Mouse (Mus musculus): ENCODE results near the gene Mmp17. TPM values are rescaled to one million over a fixed set of nuclear protein-coding genes. Genes with fewer than 3 reads are reported as not detected.
"Not testable (repeated sequence)": the region's sequence is repeated elsewhere in the genome, so short reads cannot be mapped to it uniquely, and the experiment has no call there.

Gene Mmp17
- polyA plus RNA-seq, 2 experiments from 2014 or later: 0.75 TPM; not detected in 1

DNA sequence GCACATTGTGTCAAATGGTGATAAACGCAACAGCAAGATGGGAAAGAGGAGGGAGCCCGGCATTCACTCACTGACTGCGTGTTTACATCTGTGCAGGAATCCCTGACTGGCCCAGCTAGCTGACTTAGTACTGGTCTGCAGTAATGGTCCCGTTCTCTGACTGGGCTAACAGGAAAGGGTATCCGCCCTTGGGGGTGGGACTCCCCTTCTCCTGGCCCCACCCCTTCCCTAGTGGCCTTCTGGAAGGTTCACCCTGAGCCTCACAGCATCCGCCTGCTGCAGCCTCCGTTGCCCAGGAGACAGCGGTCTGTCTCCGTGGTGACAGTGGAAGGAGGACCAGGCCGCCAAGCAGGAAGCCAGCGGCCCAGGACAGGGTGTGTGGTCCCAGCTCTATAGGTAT, 6.9 kb downstream of the Mmp17 start:
- ATAC-seq: no peak

DNA sequence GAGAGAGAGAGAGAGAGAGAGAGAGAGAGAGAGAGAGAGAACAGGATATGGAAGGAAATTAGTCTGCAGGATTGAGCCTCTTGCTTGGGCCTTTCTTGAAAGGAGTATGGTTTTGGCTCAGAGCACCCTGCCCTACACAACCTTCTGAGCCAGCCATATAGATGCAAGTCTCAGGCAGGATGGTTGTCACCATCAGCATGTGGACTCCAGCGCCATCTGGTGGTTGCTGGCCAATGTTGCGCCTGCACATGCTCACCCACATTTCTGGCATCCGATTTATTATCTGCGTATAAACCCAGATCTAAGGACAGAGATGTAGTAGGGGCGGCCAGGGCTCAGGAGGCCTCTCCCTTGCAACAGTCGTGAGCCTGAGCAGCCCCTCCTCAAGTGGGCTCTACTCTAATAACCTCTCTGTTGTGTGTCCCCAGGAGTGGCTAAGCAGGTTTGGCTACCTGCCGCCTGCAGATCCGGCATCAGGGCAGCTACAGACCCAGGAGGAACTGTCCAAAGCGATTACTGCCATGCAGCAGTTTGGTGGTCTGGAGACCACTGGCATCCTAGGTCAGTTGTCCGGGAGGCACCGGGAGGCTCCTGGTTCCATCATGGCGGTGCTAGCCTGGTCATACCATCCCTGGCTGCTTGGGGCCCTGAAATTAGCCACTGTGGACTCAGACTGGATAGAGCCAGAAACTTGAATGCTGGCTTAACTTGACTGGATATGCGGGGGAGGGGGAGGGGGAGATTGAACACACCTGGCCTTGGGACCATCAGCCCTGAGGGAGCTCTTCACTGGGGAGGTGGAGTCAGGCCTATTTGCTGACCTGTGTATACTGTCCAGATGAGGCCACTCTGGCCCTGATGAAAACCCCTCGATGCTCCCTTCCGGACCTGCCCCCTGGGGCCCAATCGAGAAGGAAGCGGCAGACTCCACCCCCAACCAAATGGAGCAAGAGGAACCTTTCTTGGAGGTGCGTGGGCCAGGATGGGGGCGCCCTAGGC, 10.4 kb downstream of the Mmp17 start:
- ATAC-seq: peak; percentile 94

DNA sequence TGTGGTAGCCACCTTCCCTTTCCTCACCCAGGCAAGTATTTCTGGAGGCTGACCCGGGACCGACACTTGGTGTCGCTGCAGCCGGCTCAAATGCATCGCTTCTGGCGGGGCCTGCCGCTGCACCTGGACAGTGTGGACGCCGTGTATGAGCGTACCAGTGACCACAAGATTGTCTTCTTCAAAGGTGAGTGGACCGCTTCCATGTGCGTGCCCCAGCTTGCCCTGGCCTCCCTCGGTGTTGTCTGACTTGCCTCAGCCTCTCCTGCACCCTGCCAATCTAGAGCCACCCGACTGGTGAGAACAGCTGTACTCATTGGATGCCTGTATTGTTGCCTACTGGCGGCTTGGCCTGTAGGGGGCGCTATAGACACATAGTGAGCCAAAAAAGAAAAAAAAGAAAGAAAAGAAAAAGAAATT, 18.1 kb downstream of the Mmp17 start:
- ATAC-seq: no peak

GRCm38 (mm10) chr5:129607476-129607875, 23.5 kb downstream of the Mmp17 start:
- ATAC-seq: no peak

GRCm38 (mm10) chr5:129611060-129611459, 27.1 kb downstream of the Mmp17 start:
- ATAC-seq: peak; percentile 47

- ATAC-seq: not testable (repeated sequence)
Measured at GRCm38 (mm10) chr5:129620600-129620999, 36.6 kb downstream of the Mmp17 start.

- no peak for ATAC-seq
Measured at GRCm38 (mm10) chr5:129621361-129621760, 37.4 kb downstream of the Mmp17 start.

DNA sequence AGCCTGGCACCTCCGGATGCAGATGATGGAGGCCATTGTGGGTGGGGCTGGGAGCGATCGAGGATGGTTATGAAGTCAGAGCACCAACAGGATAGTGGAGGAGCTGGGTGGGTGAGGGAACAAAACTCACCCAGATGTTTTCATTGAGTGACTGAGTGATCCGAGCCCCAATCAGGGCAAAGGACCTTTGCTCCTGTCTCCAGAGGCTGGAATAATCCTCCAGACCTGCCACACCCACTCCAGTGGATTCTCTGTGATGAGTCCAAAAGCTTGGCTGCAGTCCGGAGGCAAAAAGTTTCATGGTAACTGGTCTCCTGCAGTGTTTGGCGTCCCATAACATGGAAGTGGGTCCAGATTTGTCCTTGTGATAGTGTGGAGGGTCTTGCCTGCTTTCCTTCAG, 42.1 kb downstream of the Mmp17 start:
- no peak for ATAC-seq

- ATAC-seq: not testable (repeated sequence)
Measured at GRCm38 (mm10) chr5:129626586-129626985, 42.6 kb downstream of the Mmp17 start.

GRCm38 (mm10) chr5:129632270-129633250, 48.6 kb downstream of the Mmp17 start:
- not testable (repeated sequence) for ATAC-seq

GRCm38 (mm10) chr5:129650858-129651257, 66.9 kb downstream of the Mmp17 start:
- ATAC-seq: no peak

DNA sequence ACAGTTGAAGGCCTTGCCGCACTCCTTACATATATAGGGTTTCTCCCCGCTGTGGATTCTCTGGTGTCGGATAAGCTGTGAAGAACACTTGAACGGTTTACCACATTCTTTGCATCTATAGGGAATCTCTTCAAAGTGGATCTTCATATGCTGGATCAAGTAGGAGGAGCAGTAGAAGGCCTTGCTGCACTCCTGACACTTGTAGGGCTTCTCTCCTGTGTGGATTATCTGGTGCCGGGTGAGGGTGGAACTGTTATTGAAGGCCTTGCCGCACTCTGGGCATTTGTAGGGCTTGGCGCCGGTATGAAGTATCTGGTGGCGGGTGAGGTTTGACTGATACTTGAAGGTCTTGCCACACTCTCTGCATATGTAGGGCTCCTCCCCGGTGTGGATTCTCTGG, 73.0 kb downstream of the Mmp17 start:
- ATAC-seq: no peak

- no peak for ATAC-seq
Measured at GRCm38 (mm10) chr5:129657931-129658330, 74.0 kb downstream of the Mmp17 start.

Other genes starting within 250 kb of the Mmp17 start
- gene Sfswap, start 82.9 kb upstream of the Mmp17 start, polyA plus RNA-seq (2017; shearing (Covaris generic)): 10 to 100 TPM; 29.7 to 36.1 TPM
- 1 to 10 TPM; 2.6 to 3.8 TPM for gene Zfp11, start 85.9 kb downstream of the Mmp17 start, polyA plus RNA-seq (2017; shearing (Covaris generic))
- gene Sept14, start 124.3 kb downstream of the Mmp17 start, polyA plus RNA-seq (2017; shearing (Covaris generic)): not detected
- 100 to 1,000 TPM; 104 to 138 TPM for gene Mrps17, start 131.3 kb downstream of the Mmp17 start, polyA plus RNA-seq (2017; shearing (Covaris generic))
- 10 to 100 TPM; 64.4 to 83.3 TPM for gene Nipsnap2, start 140.9 kb downstream of the Mmp17 start, polyA plus RNA-seq (2017; shearing (Covaris generic))
- gene Psph, start 203.3 kb downstream of the Mmp17 start, polyA plus RNA-seq (2017; shearing (Covaris generic)): 10 to 100 TPM; 46.4 to 64.2 TPM

Data from CD4-positive, CD25-positive, alpha-beta regulatory T cell, adult 4 months (primary cell).